Mouse (Mus musculus): ENCODE data around the gene Gusb. TPM values are rescaled to one million over a fixed set of nuclear protein-coding genes. Genes with fewer than 3 reads are reported as not detected.
A peak's percentile ranks its signal among the peaks of the same experiment; 100 is the strongest.
"Not testable (repeated sequence)": the region's sequence is repeated elsewhere in the genome, so short reads cannot be mapped to it uniquely, and the experiment has no call there.

Gusb gene
- polyA plus RNA-seq, 1 experiment from 2014 or later, result 43.0 TPM

DNA sequence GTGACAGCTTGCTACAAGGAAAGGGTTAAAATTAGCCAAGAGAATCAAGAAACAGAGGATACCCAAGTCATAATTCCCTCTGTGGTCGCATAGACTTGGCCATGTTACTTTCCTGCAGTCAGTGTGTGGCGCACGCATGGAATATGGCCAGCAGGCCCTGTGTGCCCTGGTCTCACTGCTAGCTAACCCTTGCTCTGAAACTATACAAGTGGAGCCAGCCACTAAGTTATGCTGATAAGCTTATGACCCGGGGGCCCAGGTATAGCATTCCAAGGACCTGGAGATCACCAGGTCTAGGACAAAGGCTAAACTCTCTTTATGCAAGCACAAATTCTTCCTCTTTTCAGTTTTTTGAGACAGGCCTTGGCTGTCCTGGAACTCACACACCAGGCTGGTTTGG is 37.9 kb upstream of the Gusb start:
- H3K9me3 ChIP-seq, result no peaks in the 10 kb centered on the region
- ATAC-seq (ENCODE audit: insufficient number of reproducible peaks, insufficient read depth, low FRiP score, low TSS enrichment, low read depth), result no peak
- H3K4me2 ChIP-seq, result no peak overlapping the region
- H3K9ac ChIP-seq (replicated peaks), result no peak overlapping the region
- no peak overlapping the region for H3K27ac ChIP-seq
- H3K27me3 ChIP-seq, result no peaks in the 10 kb centered on the region
- 93% methylated on average over 4 of the region's 4 CpGs for whole genome bisulfite sequencing
- no peaks in the 10 kb centered on the region for H3K4me1 ChIP-seq (replicated peaks)
- H3K4me3 ChIP-seq (replicated peaks), result no peak overlapping the region
- peaks cover 85% of the 10 kb centered on the region for H3K36me3 ChIP-seq

DNA sequence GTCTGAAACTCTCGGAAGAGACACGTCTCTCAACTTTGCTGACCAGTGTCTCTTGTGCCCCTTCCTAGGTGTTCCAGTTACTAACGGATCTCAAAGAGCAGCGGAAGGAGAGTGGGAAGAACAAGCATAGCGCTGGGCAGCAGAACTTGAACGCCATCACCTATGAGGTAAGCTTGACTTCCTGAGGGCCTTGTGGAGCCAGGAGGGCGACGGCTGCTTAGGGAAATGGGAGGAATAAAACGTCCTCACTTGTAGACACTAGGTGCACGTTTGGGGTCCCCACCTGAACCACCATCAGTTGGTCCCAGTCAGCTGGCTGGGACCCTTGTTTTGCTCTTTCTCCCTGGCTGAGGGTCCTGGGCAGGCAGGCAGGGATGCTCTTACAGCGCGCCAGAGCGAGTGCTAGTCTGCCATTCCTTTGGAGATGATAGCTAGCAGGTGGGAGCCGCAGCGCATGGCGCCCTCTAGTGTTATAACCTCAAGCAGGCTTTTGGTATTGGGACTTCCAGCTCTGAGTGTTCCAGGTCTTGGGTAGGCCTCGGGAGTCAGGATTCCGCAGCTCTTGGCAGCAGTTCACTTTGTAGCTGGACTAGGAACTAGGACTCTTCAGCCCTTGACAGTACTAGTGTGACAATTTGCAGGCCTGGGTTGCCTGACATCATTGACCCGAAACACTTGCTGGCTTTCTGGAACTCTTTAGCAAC is 35.1 kb upstream of the Gusb start:
- no peak overlapping the region for H3K4me3 ChIP-seq (replicated peaks)
- 66% methylated on average over 19 of the region's 19 CpGs for WGBS
- no peaks in the 10 kb centered on the region for H3K27me3 ChIP-seq
- H3K4me1 ChIP-seq (replicated peaks), result no peaks in the 10 kb centered on the region
- no peak for ATAC-seq (ENCODE audit: insufficient number of reproducible peaks, insufficient read depth, low FRiP score, low TSS enrichment, low read depth)
- no peak overlapping the region for H3K9ac ChIP-seq (replicated peaks)
- peaks cover 68% of the 10 kb centered on the region for H3K36me3 ChIP-seq
- H3K4me2 ChIP-seq, result no peak overlapping the region
- no peaks in the 10 kb centered on the region for H3K9me3 ChIP-seq
- H3K27ac ChIP-seq, result no peak overlapping the region

DNA sequence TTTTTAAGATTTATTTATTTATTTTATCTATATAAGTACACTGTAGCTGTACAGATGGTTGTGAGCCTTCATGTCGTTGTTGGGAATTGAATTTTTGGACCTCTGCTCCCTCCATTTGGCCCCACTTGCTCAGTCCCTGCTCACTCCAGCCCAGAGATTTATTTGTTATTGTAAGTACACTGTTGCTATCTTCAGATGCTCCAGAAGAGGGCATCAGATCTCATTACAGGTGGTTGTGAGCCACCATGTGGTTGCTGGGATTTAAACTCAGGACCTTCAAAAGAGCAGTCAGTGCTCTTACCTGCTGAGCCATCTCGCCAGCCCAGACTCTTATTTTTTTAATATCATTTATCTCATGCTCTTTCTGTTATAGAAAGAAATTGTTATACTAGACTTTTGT is 33.5 kb upstream of the Gusb start:
- not testable (repeated sequence) for H3K27me3 ChIP-seq; H3K4me2 ChIP-seq; H3K4me1 ChIP-seq (replicated peaks); H3K9ac ChIP-seq (replicated peaks); ATAC-seq (ENCODE audit: insufficient number of reproducible peaks, insufficient read depth, low FRiP score, low TSS enrichment, low read depth); H3K4me3 ChIP-seq (replicated peaks); H3K9me3 ChIP-seq; H3K27ac ChIP-seq
- peaks cover 55% of the 10 kb centered on the region for H3K36me3 ChIP-seq
- WGBS, result 68% methylated on average over 2 of the region's 2 CpGs

DNA sequence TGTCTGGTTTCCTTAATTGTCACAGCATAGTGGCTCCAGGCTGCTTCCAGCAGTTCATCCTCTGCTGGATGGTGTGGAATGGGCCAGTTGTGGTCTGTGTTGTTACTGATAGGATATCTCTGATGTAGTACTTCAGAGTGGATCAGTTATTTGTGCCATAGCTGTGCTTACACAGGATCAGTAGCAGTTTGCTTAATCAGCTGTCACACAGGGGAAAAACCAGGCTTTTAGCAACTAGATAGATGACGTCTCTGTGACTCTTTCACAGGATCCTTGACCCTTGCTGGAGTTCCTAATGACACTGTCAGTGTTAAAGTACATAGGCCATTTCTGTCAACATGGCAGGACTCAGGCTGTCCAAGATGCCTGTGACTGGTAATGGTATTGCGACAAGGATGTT is 31.0 kb upstream of the Gusb start:
- peaks cover 34% of the 10 kb centered on the region for H3K36me3 ChIP-seq
- no peak overlapping the region for H3K9ac ChIP-seq (replicated peaks)
- H3K4me1 ChIP-seq (replicated peaks), result peaks cover 7% of the 10 kb centered on the region; the same call in 1 of the 2 replicates
- H3K27ac ChIP-seq, result no peak overlapping the region
- no peak for ATAC-seq (ENCODE audit: insufficient number of reproducible peaks, insufficient read depth, low FRiP score, low TSS enrichment, low read depth)
- H3K4me3 ChIP-seq (replicated peaks), result no peak overlapping the region
- 78% methylated on average over 2 of the region's 2 CpGs for WGBS
- H3K4me2 ChIP-seq, result no peak overlapping the region
- no peaks in the 10 kb centered on the region for H3K9me3 ChIP-seq
- no peaks in the 10 kb centered on the region for H3K27me3 ChIP-seq

DNA sequence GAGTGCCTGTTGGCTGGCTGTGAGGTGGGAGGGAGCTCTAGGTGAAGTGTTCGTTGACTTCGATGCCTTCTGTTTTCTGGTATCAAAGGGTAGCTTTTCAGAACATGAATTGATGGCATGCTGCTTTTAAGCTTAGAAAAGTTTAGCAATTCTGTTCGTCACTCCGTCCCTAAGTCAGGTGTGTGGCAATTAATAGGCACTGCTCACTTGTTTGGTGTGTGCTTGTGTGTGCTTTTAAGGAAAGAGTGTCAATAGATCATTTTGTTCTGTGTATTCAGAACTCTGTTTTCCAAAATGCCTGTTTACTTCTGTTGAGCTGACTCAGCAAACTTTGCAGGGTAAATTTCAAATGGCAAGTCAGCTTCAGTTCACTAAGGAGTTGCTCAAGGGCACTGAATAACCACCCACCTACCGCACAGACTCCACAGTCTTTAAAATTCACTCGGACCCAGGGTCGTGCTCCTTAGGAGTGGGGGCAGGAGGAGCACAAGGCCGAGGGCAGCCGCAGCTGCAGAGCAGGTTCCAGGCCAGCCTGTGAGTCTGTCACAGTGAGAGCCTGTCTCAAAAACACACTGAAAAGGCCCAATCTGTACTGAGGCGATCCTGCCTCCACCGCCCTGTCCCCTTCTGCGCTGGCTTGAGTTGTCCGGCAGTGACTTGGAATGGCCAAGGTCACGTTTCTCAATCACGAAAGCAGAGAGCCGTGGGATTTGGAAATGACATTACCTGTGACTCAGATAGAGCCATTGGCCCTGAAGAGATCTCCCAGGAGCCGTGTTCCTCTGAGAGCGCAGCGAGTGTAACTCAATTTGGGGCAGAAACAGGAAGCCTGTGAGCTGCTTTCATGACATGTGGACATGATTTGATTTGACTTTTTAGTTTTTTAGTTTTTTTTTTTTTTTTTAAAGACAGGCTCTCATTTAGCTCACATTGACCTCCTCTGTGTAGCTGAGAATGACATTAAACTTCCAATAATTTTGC is 28.9 kb upstream of the Gusb start:
- H3K9me3 ChIP-seq, result no peaks in the 10 kb centered on the region
- no peak overlapping the region for H3K27ac ChIP-seq
- H3K4me3 ChIP-seq (replicated peaks), result no peak overlapping the region
- no peak overlapping the region for H3K4me2 ChIP-seq
- H3K27me3 ChIP-seq, result peaks cover 4% of the 10 kb centered on the region; the same call in 1 of the 2 replicates
- H3K36me3 ChIP-seq, result peaks cover 21% of the 10 kb centered on the region
- 91% methylated on average over 19 of the region's 19 CpGs for whole genome bisulfite sequencing
- no peak for ATAC-seq (ENCODE audit: insufficient number of reproducible peaks, insufficient read depth, low FRiP score, low TSS enrichment, low read depth)
- peaks cover 7% of the 10 kb centered on the region; the same call in 1 of the 2 replicates for H3K4me1 ChIP-seq (replicated peaks)
- no peak overlapping the region for H3K9ac ChIP-seq (replicated peaks)

DNA sequence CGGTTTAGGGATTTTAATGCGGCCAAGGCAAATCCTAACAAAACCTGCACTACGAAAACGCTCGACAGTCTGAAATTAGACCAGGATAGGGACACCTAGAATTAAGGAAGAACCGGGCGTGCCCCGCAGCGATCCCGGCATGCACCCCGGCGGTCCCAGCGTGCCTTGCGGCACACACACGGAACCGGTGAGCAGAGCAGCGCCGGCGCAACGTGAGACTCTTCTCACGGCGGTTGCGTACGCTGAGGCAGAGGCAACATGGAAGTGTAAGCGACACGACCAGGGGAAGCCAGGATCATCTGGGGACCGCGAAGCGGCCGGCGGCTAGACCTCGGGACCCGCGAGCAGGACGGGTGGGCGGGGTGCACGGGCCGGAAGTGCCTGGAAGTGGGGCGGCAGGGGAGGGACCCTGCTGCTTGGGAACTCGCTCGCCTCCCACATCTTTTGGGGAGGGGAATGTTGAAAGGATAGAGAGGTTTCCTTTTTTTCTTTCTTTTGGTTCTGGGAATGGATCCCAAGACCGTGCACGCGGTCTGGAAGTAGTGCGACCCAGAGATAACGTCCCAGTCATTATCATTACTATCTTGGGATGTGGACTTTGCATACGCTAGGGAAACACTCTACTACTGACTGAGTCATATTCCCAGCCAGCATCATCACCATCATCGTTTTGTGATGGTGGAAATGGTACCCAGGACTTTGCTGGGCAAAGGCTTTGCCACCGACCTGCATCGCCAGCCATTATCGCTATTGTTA is 26.5 kb upstream of the Gusb start, which contains the start of the genes Asl and Crcp:
Asl (minus strand) TSS at position 106 of the 756 bp plus-strand sequence.
Crcp (plus strand) TSS at position 149 of the 756 bp plus-strand sequence.
- ATAC-seq (ENCODE audit: insufficient number of reproducible peaks, insufficient read depth, low FRiP score, low TSS enrichment, low read depth), result peak; percentile 58
- Histone ChIP-seq H3K27me3 (peaks cover 4% of the 10 kb centered on the region; the same call in 1 of the 2 replicates), H3K4me3 (replicated peaks) (peak within 1 kb of the TSS; percentile 73), H3K4me1 (replicated peaks) (peaks cover 9% of the 10 kb centered on the region; the same call in 1 of the 2 replicates), H3K36me3 (peaks cover 3% of the 10 kb centered on the region; the same call in 1 of the 2 replicates), H3K9me3 (no peaks in the 10 kb centered on the region), H3K27ac (peak within 1 kb of the TSS; percentile 96), H3K4me2 (peak within 1 kb of the TSS; percentile 74), H3K9ac (replicated peaks) (peak within 1 kb of the TSS; percentile 77)
- 2% methylated on average over 51 of the region's 51 CpGs for WGBS

DNA sequence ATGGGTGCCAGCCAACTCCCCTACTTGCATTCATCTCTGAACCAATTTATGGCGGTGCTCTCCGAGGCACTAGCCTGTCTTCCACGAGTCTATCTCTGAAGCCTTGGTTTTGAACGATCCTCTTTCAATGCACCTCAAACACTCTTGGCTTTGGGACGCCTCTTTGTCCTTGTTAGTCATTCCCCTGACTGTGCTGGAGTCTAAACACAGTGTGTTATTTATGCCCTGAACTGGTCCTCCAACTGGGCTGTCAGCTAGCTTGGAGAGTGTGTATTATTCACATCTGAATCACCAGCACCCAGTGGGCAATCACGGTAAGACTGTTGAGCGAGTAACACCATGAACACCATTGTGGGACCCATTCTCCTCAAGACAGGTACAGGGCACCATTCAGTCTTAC is 24.8 kb upstream of the Gusb start:
- WGBS, result 80% methylated on average over 7 of the region's 7 CpGs
- Histone ChIP-seq H3K27ac (no peak overlapping the region), H3K4me1 (replicated peaks) (peaks cover 10% of the 10 kb centered on the region; the same call in 1 of the 2 replicates), H3K9me3 (no peaks in the 10 kb centered on the region), H3K36me3 (peaks cover 3% of the 10 kb centered on the region; the same call in 1 of the 2 replicates), H3K9ac (replicated peaks) (no peak overlapping the region), H3K4me2 (no peak overlapping the region), H3K27me3 (peaks cover 4% of the 10 kb centered on the region; the same call in 1 of the 2 replicates), H3K4me3 (replicated peaks) (no peak overlapping the region)
- ATAC-seq (ENCODE audit: insufficient number of reproducible peaks, insufficient read depth, low FRiP score, low TSS enrichment, low read depth), result no peak

DNA sequence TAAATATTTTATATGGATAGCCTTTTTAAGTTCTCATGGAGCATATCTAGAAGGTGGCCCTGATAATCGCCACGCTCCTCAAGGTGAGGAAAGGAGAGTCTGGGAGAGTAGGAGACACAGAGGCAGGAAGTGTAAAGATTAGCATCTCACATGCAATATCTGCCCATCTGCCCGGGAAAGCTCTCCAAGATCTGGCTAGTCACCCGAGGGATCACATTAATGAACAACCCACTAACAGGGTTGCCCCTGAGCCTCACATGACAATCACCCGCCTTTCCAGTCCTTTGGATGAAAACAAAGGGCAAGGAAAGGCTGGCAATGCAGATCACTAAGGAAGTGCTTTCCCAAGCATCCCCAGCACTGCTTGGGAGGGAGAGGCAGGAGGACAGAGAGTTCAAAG is 24.3 kb upstream of the Gusb start:
- ATAC-seq (ENCODE audit: insufficient number of reproducible peaks, insufficient read depth, low FRiP score, low TSS enrichment, low read depth), result no peak
- 82% methylated on average over 5 of the region's 5 CpGs for WGBS

DNA sequence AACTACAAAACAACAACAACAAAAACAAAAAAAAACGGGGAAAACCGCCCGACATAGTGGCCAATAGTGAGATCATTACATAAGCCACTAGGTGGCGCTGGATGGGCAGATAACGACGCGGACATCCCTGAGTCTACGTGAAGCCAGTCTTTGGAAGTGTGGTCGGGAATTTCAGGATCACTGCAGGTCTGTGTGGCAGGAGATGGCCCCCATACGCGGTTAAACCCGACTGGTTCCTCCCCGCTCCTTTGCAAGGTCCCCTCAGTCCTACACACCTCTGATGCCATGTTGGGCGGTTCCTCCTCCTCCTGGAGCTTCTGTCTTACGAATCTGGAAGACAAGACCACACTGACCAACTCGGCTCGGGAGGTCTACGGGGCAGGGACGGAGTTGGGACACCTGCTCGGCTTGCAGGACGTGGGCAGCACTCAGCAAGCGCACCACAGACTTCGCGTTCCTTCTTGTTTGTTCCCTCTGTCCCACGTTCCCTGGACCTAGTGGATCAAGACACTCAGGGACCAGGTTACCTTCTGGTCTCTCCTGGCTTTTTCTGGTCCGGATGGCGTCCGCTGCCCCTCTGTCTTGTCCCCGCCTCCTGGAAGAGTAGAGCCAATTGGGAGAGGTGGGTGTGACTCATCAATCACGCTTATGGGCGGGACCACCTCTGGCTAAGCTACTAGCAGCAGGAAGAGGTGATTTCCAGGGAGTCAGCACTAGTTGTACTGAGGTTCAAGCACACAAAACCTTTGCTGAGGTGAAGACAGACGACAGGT is 21.1 kb upstream of the Gusb start:
- under 1% methylated on average over 32 of the region's 32 CpGs for WGBS

More for the DNA sequence above, 24.3 kb upstream of the Gusb start:
- no peaks in the 10 kb centered on the region for H3K9me3 ChIP-seq
- no peak overlapping the region for H3K9ac ChIP-seq (replicated peaks)
- no peak overlapping the region for H3K4me3 ChIP-seq (replicated peaks)
- no peaks in the 10 kb centered on the region for H3K36me3 ChIP-seq
- H3K27me3 ChIP-seq, result peaks cover 4% of the 10 kb centered on the region; the same call in 1 of the 2 replicates
- peaks cover 10% of the 10 kb centered on the region; the same call in 1 of the 2 replicates for H3K4me1 ChIP-seq (replicated peaks)
- H3K27ac ChIP-seq, result no peak overlapping the region
- H3K4me2 ChIP-seq, result no peak overlapping the region

More for the DNA sequence above, 21.1 kb upstream of the Gusb start:
- H3K4me1 ChIP-seq (replicated peaks), result peaks cover 14% of the 10 kb centered on the region; the same call in 1 of the 2 replicates
- H3K9me3 ChIP-seq, result no peaks in the 10 kb centered on the region
- peak overlapping the region; percentile 69 for H3K27ac ChIP-seq
- peak overlapping the region; percentile 49 for H3K4me3 ChIP-seq (replicated peaks)
- no peaks in the 10 kb centered on the region for H3K36me3 ChIP-seq
- H3K27me3 ChIP-seq, result peaks cover 4% of the 10 kb centered on the region; the same call in 1 of the 2 replicates
- peak overlapping the region; percentile 73 for H3K4me2 ChIP-seq
- peak overlapping the region; percentile 61 for H3K9ac ChIP-seq (replicated peaks)
- peak; percentile 81 for ATAC-seq (ENCODE audit: insufficient number of reproducible peaks, insufficient read depth, low FRiP score, low TSS enrichment, low read depth)

All from limb, embryonic 12.5 days (tissue).